Comparison of ENCODE assay signal across 8 mouse cellular contexts in the genomic region with DNA sequence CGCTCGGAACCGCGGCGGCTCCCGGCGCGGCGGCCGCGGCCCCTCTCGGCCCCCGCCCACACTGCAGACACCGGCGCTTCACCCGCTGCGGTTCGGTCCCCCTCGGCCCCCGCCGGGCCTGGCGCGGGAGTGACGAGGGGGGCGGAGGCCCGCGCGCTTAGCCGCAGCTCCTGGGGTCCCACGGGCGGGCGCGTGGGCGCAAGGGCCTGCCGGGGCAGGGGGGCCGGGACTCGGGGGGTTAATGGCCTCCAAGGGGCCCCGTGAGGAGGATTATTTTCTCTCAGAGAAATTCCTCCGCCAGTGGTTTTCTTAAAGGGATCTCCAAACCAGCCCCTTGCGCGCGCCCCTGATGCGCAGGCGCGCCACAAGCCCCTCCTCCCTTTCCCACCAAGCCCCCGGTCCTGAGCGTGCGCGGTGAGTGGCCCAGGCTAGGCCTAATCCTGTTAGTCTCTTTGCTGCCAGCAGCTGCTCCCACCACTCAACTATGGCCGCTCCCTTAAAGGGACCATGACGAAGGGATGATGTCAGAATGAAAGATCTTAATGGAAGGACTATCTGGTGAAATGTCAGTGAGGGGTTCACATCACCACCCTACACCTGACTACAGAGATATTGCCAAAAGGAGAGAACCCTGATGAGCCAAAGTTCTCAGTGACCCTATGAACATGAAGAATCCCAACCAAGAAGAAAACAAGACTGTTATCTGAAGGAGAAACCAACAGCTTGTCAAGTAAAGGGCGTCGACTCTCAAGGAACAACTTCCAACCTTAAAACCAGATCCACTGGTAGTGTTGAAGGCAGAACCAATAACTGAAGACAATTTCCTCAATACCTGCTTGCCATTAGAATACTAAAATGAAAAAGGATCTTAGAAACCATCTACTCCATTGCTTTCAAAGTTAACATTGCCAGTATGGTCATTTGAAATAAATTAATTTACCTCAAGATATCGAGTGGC. TPM values are rescaled to one million over a fixed set of nuclear protein-coding genes. Genes with fewer than 3 reads are reported as not detected.
DNase-seq lines count a peak whose midpoint lies in the region; ATAC-seq lines count a peak whose summit lies in the region.

Gene Zmym4, minus strand, starts transcription at position 272 of the 958 bp plus-strand sequence.

- no peaks in the 10 kb centered on the region for H3K27me3 ChIP-seq in hindbrain, embryonic 14.5 days (ENCODE audit: control insufficient read depth, insufficient read depth, low read length)

- peak; percentile 98 for ATAC-seq in hindbrain, embryonic 14.5 days (ENCODE audit: low FRiP score)

- H3K4me3 ChIP-seq in hindbrain, embryonic 14.5 days (replicated peaks; ENCODE audit: low read length), result peak within 1 kb of the TSS; percentile 90

- peak; percentile 99 for DNase-seq in NIH3T3 (ENCODE audit: low read depth)
- peak; percentile 96 to 98 for DNase-seq in cerebellum, postnatal 10 days
- peak; percentile 88 to 94 for DNase-seq in frontal cortex, postnatal 14 days (ENCODE audit: low spot score in 2 of 2)
- peak; percentile 96 for DNase-seq in hindbrain, embryonic 14.5 days (ENCODE audit: low spot score)
- peak; percentile 93 for DNase-seq in layer of hippocampus, postnatal 36 days
- peak; percentile 95 for DNase-seq in lung, postnatal 36 days
- peak; percentile 99 for DNase-seq in retina, postnatal 1 day
- DNase-seq in urinary bladder, adult 18-20 months (ENCODE audit: low spot score in 2 of 2), result peak; percentile 81 to 85

- H3K27ac ChIP-seq in hindbrain, embryonic 14.5 days, result peak within 1 kb of the TSS; percentile 99

- peaks cover 10% of the 10 kb centered on the region for H3K4me1 ChIP-seq in hindbrain, embryonic 14.5 days (replicated peaks; ENCODE audit: control insufficient read depth, insufficient read depth, low read length)

- H3K4me2 ChIP-seq in hindbrain, embryonic 14.5 days (replicated peaks), result peak within 1 kb of the TSS; percentile 86

- no peaks in the 10 kb centered on the region for H3K36me3 ChIP-seq in hindbrain, embryonic 14.5 days (replicated peaks; ENCODE audit: control insufficient read depth, insufficient read depth)

- peak within 1 kb of the TSS; percentile 98 for H3K9ac ChIP-seq in hindbrain, embryonic 14.5 days

- 7% methylated on average over 46 of the region's 54 CpGs for WGBS in hindbrain, embryonic 14.5 days

- no peaks in the 10 kb centered on the region for H3K9me3 ChIP-seq in hindbrain, embryonic 14.5 days (ENCODE audit: control insufficient read depth, low read length)

RNA-seq across cellular contexts. Expression of gene Zmym4, which starts in this region (rescaled TPM):
- polyA plus RNA-seq in hindbrain, embryonic 14.5 days (2014; fragmentation: Nextera tagmentation; extraction: Ambion mirVana), result 27.5 and 31.3 TPM in 2 replicates
- total RNA-seq in layer of hippocampus, postnatal 36 days (2021), result 10 to 100 TPM; 51.2 to 54.5 TPM

Comparison
In these comparisons a context has a peak if more than half of its experiments do, and no peak if none do; other contexts are left out.
1. Peak in every context shown above with its lines: DNase-seq, ATAC-seq, H3K4me3 ChIP-seq and H3K27ac ChIP-seq.